Mouse (Mus musculus) skeletal muscle tissue, adult 2 months (tissue): ENCODE data around the gene Ndufs5.
A peak's percentile ranks its signal among the peaks of the same experiment; 100 is the strongest.

ENCODE experiments used
- DNase-seq: peaks from one replicate; pipeline ENCODE4 v3.0.0-alpha.2; 2012; ENCODE audit warnings: low read depth, low spot score

Gene Ndufs5

DNA sequence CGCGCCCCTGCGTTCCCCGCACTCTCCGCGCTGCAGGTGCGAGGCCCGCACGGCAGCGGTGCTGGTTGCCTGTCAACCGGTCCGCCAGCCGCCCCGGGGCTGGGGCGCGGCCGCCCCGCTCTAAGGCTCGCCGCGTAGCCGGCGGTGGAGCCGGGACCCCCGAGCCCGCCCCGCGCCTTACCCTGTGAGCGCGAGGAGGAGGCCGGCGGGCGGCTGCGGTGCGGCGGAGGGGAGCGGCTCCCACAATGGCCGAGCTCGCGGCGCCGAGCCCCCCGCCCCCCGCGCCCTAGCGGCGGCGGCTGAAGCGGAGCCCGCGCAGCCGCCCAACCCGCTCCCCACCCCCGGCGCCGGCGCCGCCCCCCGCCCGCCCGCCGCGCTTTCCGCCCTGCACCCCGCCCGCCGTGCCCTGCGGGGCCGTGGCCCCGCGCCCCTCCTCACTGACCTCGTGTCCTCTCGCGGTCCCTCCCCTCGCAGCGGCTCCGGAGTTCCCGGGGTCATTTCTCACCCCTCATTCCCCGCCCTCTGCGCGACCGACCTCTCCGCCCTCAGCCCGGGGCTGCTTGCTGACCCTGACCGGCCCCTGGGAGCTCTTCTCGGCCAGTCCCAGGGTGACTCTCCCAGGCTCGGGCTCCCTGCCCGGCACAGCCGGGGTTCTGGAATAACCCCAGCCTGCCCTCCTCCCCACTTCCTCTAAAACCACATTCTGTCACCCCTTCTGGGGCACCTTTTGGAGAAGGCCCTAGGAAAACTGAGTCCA is 30.8 kb downstream of the Ndufs5 start:
- no peak for DNase-seq

DNA sequence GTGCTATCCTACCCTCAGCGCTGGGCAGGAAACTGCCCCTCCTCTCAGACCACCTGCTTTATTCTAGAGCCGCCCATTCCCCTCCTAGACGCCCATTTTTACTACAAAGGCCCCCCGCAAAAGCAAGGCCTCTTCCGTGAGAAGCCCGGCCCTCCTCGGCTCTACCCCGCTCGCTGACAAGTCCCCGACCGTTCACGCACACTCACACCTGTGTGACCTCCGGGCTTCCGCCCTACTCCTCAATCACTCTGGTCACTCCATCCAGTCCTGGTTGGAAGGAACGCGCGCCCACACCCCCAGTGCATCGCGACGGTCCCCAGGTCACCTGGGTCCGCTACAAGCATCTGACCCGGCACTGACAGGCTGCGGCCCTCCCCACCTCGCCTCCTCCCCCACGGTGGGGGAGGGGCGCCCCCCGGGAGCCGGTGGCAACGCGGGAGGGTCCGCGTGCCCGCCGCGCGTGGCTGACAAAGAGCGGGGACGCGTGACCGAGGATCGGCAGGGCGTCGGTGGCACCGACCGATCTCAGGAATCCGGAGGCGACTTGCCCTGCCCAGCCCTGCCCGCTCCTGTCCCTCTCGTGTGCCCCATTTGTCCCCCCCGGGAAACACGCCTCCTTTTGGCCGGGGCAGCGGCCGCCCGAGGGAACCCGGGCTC is 31.5 kb downstream of the Ndufs5 start:
- DNase-seq = no peak

DNA sequence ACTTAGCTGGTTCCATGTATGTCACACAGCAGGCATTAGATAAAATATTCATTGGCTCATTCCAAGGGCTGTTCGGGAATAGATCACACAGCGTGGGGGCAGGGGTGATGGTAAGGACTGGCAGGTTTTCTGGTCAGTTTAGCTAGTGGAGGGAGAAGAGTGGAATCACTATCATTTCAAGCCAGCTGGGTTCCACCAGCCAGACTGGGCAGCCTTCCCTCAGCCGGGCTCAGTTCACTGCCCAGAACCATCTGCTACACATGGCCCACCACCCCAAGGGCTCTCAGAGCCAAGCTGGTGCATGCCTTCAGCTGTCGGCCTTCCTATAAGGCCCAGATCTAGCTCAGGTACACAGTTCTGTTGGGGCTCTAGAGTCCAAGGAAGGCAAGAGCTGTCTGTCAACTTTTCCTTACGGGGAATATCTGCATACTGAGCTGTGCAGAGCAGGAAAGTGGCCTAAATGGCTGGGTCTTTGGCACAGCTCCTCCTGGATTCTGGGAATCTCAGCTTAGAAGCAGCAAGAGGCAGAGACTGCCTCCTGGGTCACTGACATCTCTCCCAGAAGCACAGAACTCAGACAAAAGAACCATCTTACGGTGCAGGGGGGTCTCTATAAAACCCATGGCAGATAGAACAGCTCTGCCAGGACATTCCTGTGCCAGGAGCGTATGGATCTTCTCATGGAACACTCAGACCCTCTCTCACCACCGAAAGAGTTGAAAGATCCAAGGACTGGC is 32.3 kb downstream of the Ndufs5 start:
- DNase-seq = no peak

DNA sequence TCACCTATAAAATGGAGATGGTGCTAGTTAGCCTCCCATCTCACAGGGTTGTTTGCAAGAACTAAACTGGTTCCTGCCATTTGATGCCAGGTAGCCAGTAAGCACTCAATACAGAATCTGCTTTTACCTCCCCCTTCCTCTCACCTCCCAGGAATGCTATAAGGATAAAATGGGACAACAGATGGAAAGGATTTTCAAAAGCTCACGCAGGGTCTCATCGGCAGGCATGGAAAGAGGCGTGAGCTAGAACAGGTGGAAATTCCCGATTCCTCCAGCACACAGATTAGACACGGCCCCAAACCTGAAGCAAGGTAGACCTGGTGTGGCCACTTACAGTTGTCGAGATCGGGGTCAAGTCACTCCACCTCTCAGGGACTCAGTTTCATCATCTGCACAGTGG is 33.0 kb downstream of the Ndufs5 start:
- DNase-seq = no peak

DNA sequence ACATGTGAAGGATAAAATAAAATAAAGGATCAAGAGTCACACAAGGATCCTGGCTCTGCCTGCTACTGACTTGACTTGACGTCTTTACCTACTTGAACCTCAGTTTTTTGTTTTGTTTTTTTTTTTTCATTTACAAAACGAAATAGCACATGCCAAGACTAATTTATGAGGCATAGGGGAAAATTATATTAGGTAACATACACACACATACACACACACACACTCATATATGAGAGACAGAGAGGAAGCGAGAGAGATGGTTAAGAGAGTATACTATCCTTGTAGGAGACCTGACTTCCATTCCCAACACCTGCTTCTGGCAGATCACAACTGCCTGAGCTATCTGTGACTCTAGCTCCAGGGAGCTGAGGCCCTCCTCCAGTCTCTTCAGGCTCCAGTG is 33.7 kb downstream of the Ndufs5 start, which contains the start of gene Macf1:
TSS of gene Macf1 (minus strand) at position 101 of the 400 bp plus-strand sequence.
- no peak for DNase-seq

DNA sequence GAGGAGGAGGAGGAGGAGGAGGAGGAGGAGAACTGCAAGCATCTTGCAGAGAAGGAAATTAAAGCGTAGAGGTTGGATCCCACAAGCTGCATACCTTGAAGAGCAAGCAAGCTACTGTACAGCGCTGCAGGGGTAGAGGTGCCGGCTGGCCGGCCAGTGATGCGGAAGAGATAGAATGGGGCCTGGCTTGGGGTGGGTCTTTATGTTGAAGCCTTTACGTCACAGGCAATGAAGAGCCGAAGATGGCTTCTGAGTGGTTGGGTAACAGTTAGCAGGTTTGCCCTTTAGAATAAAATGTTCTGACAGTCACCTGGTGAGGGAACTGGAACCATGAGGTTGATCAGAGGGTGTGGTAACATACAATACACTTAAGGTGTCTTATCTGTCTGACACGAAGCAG is 35.7 kb downstream of the Ndufs5 start:
- no peak for DNase-seq

DNA sequence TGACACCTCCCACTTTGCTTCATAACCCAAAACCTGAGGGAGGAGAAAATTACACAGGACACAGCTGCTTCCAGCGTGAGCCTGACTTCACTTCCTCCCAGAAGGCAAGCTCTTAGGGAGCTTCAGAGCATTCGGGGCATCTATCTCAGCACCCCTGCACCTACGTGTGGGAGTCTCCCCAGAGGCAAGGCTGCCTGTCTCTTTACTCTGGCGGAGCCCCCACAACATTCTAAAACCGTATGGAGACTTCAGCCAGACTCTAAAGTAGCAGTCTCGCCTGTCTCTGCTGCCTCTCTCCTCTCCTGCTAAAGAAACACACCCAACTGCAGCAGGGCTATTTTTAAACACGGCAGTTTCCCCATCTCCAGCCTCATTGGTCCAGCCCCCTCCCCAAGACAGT is 37.0 kb downstream of the Ndufs5 start:
- no peak for DNase-seq

DNA sequence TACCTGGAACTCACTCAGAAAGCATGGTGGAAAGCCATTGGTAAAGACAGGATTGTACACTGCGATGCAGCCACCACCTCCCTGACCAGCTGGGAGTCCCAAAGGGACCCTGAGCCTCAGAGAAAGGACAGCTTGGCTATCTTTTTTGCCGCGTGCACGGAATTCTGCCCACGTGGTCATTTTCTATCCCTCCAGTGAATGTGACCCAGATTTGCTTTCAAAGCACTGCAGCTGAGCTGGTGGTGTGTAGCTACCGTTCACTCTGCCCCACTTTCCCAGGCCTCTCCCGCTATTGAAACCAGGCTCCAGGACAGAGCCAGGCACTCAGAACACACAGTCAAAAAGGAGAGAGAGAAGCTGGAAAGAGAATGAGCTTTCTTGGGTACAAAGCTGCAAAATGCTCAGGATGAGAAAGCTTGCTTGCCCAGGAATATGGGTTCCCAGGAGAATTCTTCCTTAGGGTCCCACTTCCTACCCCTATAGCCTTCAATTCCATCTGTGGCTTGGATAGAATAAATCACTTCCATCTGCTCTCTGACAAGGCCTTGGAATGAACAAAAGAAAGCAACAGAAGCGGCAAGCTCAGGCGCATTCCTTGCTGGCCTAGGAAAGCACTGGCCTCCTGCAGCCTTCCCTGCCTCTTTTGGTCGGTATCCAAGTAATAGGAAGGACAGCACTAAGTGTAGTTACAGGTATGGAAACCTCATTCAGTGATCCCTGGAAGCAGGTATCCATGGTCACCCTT is 40.8 kb downstream of the Ndufs5 start:
- no peak for DNase-seq

DNA sequence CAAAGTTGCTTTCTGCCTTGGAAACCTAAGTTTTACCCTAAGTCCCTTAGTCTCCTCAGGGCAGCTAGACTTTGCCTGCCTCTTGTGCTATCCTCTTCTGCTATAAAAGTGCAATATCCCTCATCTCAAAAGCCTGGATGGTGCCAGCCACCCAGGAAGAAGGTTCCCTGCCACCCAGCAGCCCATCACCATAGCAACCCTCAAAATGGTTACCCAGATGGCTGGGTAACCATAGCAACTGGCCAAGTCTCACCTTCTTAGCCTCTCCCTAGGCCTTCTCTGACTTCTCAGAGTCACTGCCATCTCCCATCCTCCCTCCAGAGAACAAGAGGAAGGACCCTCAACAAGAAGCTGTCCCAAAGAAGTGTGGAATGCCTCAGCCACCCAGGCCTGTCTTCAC is 47.4 kb downstream of the Ndufs5 start:
- DNase-seq = no peak

DNA sequence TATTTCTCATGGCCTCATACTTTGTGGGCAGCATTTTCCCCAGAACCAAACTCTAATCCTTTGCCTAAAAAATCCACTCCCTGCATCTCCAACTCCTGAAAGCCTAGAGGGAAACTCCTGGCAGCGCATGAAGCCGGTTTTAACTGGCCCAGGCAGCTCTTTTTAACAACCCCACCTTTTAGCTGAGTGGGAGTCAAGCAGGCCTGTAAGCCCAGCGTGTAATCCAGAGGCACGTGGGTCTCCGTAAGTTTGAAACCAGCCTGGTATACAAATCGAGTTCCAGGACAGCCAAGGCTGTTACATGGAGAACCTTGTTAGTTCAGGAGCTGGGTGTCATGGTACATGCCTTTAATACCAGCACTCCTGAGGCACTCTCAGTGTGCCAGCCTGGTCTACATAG is 48.3 kb downstream of the Ndufs5 start:
- DNase-seq = no peak

DNA sequence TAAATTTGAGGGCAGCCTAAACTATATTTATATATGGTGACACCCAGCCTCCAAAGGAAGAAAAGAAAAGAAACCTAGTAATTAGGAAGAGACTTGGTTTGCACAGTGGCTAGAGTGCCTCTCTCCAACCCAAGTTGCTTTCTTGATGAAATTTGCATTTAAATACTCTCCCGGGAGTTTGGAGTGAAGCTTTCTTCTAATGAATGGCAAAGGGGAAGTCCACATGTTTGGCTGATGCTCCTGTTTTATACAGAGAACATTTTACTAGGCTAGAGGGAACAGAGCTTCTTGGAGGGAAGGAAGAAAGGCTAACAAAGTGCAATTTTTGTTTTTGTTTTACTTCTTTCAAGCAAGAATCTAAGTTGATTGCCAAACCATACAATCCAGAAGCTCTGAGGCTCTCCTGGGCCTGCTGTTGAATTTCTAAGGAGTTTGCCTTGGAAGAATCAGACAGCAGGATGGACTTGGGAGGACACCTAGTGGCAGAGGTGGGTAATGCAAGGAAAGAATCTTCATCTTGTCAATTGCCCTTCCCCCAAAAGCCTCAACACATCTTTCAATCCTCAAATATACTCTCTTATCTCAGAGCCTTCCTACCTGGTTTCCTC is 50.6 kb downstream of the Ndufs5 start:
- DNase-seq = peak; percentile 70

DNA sequence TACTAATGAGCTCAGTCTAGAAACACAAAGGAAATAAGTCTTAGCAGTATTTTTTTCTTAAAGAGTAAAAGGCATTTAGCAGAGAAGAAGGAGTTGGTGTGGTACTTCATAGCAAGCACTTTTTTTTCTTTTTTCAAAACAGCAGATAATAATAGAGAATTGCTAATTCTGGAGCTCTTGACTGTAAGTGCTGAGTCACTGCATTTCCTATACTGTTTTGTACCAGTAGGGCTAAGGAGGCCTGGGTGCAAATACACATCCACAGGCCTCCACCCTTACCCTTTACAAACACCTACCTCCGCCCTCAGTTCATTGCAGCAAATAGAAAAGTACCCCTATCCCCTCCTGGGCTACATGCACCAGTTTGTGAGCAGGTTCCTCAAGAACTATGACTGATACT is 51.5 kb downstream of the Ndufs5 start:
- no peak for DNase-seq

DNA sequence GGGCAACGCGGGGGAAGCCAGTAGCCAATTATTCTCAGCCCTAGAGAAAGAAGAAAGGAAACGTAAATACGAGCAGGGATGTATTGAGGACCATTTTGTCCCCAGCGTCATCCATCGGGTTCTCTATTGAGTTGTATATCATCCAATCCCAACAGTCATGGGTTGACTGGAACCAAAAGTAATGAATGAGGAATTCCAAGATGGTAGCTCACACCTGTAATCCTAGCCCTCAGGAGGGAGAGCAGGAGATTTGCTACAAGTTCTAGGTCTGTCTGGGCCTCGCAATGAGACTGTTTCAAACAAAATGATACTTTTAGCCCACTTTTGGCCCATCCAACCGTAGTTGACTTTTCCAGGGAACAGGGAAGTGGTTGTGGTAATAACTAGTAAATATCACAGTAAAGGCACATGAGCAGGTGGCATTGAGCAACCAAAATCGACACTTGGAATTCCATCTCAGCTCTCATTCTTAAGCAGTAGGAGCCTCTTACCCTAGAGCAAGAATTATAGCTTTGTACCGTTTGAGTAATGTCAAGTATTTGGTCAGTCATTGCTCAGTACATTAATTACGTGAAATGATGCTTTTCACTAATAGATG is 52.2 kb downstream of the Ndufs5 start:
- no peak for DNase-seq

DNA sequence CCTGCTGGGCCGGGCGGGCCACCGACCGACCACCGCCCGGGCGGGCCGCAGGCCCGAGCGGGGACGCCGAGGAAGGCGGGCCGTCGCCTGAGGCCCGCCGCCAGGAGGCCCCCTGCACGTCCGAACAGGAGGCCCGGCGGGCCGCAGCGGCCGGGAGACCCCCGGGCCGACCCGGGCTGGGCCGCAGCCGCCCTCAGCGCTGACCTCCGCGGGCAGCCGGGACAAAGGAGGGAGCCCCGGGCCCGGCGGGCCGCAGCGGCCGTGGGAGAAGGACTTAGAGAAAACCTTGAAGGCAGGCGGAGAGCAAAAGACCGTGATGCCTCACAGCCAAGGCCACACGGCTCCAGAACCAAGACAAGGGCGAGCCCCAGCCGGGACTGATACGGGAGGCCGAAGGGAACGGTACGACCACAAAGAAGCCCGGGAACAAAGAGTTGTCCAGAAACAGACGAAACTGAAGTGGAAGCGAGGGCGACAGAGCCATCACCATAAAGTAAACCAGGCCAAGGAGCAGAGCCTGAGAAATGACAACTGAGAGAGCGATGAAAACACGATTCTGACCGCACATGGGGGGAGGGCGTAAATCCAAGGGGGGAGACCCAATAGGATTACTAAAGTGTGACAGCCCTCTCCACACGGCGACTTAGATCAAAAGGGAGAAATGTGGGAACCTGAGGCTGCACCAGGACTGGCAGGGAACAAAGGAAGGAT is 52.9 kb downstream of the Ndufs5 start:
- no peak for DNase-seq

DNA sequence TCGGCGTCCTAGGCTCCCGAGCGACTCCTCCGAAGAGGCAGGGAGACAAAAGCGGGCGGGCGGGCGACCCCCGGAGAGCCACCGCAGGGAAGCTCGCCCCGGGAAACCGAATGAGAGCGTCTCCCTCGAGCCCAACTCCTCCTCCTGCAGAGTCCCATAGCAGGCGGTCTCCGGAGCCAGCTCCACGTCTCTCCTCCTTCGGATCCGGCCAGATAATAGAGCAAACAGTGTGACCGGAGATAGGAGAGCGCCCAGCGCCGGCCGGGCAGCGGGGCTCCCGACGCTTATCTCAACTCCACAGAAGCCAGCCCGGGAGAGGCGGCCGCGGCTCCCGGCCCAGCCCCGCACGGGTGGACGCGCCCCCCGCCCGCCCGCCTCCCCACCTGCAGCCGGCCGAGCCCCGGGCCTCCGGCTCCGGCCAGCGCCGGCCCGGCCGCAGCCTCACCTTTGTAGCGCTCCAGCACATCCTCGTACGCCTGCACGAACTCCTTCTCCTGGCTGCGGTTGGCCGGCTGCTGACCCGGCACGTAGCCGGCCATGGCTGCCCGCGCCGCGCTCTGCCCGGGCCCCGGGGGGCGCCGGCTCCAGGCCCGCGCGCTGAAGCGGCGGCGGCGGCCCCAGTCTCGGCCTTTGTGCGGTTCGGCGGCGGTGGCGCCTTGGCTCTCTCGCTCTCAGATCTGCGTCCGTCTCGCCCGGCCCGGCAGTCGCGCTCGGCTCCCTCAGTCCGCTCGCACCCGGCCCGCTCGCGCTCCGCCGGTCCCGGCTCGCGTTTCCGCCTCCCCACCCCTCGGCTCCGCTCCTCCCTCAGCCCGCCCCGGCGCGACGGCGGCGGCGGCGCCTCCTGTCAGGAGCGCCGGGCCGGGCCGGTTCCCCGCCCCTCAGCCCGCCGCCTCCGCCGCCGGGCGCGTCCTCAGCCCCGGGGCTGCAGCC is 53.7 kb downstream of the Ndufs5 start:
- DNase-seq = no peak

DNA sequence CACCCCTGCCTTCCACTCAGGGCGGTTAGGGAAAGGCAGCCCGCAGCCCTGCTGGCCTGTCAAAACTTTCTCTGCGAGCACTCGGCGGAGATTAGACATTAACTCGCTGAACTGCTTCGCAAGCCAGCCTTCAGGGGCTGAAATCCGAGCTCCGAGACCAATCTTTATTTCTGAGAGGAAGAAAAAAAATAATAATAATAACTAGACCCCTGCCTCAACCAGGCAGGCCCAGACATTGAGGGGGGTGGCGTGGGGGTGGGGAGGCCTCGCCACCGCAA is 54.4 kb downstream of the Ndufs5 start:
- no peak for DNase-seq

DNA sequence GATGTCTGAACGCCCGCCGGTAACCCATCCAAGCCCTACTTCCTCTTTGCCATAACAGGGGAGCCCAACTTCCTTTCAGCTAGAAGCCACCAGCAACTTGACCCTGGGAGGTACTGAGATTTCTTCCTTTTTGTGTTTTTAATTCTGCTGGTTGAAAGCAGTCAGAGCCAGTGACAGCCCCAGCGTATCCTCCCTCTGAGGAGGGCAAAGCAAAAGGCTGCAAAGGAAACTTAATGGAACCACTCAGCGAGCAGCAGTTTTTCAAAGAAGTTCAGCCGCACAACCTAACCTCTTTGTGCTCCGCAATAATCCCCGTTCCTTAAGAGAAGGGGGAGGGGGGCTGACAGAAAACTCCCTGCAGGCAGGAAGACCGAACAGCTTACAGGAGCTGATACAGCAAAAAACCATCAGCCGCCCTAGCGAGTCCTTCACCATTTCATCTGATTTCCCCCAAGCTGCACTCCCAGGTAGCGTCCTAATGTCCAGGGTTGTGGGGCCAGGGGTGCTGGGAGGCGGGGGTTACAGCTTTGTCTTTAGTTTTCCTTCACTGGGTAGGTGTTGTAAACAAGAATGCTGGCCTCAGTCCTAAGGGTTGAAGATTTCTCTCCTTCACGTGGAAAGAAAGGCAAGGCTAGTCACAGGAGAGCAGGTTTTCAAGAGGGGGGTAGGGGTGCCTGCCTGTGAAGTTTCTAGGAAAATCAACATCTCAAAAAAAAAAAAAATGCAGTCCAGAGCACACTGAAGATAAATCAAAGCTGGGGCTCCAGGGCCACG is 54.9 kb downstream of the Ndufs5 start:
- DNase-seq = no peak
